Mouse (Mus musculus) urinary bladder, adult 2 months (tissue): ENCODE data around the gene Setd6. TPM values are rescaled to one million over a fixed set of nuclear protein-coding genes. Genes with fewer than 3 reads are reported as not detected.

Experiments
- DNase-seq: peaks from one replicate; pipeline ENCODE4 v3.0.0; 2022; ENCODE audit warnings: low spot score
- polyA plus RNA-seq: library from polyadenylated mRNA; depleted of rRNA; stranded (reverse); fragments of >200 nt; gene quantifications from 2 replicates; pipeline ENCODE4 v1.2.3, GENCODE M21; 2012; rRNA removed

Setd6 gene
- 30.1 and 31.3 TPM in 2 replicates for polyA plus RNA-seq

GRCm38 (mm10) chr8:95715676-95716531 lies at the start of gene Setd6:
Setd6 (plus strand) TSS chr8:95715881.
- DNase-seq, result peak; percentile 80

DNA sequence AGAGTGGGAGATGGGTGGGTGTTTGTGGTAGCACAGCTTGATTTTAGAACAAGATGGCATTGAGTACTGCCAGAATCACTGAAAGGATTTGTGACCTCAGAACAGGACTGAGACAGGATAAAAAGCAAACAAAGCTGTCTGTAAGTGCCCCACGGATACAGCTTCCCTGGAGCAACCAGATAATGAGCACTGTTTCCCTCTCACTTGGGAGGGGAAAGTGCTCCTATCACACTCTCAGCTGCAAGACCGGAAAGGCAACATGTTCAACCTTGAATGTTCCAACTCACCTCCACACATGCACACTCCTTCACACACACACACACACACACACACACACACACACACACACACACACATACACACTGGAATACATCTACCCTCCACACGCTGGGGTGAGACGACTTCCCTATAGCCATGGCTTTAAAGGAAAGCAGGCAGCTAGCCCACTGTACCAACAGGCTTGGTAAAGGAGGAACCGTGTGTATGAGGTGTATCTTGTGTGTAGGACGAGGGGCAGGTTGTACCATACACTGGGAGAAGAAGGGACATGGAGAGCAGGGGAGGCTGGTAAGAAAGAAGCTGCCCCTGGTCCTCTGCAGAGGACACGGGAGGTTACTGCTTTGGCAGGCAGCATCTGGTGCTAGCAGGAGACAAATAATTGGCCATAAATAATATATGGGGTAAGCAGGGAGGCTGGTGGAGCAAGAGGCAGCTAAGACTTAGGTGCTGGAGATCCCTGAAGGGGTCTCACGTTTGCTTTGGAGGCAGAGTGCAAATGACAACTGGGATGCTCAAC lies 47.3 kb upstream of the Setd6 start:
- no peak for DNase-seq

GRCm38 (mm10) chr8:95669967-95670366 lies 45.7 kb upstream of the Setd6 start:
- DNase-seq, result no peak

GRCm38 (mm10) chr8:95671861-95672260 lies 43.8 kb upstream of the Setd6 start:
- DNase-seq, result no peak

DNA sequence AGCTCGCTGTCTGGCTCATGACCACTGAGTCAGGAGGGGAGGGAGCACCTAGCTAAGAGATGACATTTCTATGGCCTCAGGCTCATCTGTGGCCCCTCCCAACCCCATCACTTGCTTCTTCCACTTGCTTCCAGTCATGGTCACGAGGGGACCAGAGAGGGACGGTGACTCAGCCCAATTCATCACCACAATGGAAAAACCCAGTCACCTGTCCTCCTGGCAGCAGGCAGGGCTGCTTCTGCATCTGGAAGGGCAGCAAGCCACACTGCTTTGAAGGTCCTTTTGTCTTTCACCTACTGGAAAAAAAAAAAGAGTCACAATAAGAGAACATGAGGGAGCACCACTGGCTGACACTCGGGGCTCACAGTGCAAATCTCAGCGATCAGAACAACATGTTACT lies 42.9 kb upstream of the Setd6 start:
- DNase-seq, result no peak

DNA sequence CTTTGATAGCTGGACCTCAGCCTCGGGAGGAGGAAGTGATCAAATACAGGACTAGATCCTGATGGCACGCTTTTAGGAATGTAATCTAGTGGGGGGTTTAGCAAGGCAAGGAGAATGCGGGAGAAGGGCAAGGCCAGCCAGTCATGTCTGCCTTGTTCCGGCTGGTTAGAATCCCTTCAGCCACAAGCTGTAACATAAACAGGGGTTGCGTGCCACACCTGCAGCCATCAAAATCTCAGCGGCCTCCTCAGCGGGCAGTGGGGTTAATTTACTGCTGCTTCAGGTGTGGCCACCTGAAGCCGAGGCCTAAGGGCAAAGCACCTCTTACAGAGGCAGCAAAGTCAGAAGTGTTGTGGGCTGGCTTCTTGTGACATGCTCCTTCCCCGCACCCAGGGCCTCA lies 39.0 kb upstream of the Setd6 start, which contains the start of gene Ndrg4:
TSS of gene Ndrg4 (plus strand) at position 350 of the 400 bp plus-strand sequence.
- DNase-seq, result no peak

GRCm38 (mm10) chr8:95677591-95678023 lies 38.1 kb upstream of the Setd6 start:
- no peak for DNase-seq

DNA sequence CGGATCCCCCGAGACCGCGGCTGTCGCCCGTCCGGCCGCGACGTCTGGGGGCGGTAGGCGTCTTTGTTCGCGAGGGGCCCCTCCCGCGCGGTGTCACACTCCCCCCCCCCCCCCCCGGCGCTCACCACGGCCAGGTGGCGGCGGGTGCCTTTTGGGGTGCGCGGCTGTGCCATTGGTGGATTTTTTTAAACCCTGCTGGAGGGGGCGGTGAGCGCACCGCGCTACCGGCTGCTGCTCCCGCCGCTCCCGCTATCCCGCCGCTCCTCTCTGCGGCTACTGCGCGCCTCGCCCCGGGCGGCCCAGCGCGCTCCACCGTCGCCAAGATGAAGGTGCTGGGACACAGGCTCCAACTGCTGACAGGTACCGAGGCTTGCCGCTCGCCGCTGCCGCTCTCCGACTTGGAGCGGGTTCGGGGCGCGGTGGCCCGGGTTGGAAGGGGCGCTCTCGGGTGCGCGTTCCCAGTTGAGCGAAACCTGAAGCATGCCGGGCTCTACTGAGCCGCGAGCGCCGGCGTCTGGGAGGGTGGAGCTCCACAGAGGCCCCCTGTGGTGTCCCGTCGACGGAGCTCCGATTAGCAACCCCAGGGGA lies 37.6 kb upstream of the Setd6 start:
- DNase-seq, result peak; percentile 30

DNA sequence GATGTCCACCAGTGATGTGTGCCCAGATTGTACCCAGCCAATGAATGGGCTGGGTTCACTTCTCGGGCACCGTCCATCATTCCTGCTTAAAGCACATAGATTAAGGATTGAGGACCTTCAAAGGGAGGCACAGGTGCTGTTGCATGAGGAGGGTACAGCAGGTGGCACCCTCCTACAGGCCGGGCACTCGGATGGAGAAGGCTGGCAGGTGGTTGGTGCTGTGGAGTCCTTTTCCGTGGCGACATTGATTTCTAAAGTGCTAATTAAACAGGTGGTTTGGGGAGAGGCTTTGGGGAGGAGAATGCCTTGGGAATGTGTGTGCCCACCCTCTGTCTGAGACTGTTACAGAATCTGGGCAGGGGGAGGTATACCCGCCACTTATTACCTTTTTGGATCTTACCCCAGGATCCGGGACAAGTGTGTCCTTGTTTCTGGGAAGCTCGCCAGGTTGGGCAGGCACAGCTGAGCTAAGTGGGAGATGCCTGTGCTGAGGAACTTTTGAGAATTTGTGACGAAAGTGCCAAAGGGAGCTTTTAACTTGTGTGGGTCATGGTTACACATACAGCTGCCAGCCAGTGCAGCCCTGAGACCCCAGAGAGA lies 27.5 kb upstream of the Setd6 start:
- DNase-seq, result no peak

- no peak for DNase-seq
These were observed 24.6 kb upstream of the Setd6 start for GRCm38 (mm10) chr8:95690929-95691541.

- no peak for DNase-seq
These were observed 21.1 kb upstream of the Setd6 start for GRCm38 (mm10) chr8:95694631-95695030.

DNA sequence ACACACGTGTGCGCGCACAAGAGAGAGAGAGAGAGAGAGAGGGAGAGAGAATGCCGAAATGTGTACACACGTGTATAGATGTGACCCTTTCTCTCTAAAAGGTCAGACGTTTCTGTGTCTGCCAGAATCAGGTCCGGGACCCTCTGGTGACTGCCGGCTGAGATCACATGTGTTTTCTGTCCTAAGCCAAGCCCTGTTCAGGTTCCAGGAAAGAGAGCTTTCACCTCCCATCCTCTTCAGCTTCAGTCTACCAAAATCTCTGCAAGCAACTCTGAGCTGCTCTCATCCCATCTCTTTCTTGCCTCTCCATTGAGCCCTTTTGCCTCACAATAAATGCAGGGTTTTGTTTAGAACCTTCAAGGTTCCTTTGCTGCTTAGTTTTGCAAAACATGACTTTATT lies 19.0 kb upstream of the Setd6 start:
- no peak for DNase-seq

DNA sequence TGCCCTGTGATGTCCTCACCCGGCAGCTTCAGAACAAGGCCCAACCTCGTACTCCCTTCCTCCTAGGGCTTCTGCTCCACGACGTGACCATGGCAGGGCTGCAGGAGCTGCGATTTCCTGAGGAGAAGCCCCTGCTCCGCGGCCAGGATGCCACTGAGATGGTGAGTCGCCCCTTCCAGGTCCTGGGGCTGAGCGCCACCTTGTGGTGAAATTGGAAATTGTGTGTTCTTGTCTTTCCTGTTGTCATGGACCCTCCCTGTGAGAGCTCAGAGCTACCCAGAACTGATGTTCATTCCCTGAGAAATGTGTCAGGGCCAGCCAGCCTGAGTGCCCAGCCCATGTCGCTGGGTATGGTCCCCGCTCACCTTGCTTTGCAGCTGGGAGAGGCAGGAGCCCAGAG lies 18.6 kb upstream of the Setd6 start:
- DNase-seq, result peak; percentile 58

DNA sequence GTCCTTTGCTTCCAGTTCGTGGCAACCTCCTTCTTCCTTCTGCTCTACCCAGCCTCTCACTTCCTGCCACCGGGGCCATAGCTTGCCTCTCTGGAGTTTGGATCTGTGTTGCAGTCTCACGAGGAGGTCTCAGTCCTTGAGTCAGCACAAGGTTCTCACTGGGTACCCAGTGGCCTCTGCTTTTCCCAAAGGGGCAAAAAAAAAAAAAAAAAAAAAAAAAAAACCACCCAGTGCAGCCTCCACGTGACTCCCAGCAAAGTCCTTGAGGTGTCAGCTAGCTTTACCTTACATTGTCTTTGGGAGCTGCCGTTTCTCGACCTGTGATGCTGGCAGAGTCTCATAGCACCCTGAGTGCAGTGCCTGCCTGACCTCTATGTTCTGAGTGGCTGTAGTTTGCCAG lies 17.5 kb upstream of the Setd6 start:
- no peak for DNase-seq

- DNase-seq, result no peak
These were observed 15.4 kb upstream of the Setd6 start for GRCm38 (mm10) chr8:95700282-95700681.

DNA sequence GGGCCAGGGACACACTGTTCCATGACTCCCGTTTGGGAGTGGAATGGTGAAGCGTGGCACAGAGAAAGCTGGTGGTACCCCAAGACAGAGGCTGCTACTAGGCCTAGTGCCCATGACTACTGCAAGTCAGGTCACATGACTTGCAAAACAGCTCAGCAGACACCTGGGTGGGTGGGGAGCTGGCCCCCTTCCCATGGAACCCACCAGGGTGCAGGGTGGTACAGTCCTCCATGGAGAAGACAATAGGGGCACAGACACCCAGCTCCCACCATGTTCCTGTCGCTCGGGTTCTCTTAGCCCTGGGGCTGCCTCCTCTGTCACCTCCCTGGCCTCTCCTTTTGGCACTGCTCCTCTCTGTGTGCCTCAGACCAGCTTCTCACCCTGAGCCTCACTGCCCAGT lies 13.9 kb upstream of the Setd6 start:
- no peak for DNase-seq

GRCm38 (mm10) chr8:95702480-95703446 lies 12.9 kb upstream of the Setd6 start:
- peak; percentile 56 for DNase-seq

DNA sequence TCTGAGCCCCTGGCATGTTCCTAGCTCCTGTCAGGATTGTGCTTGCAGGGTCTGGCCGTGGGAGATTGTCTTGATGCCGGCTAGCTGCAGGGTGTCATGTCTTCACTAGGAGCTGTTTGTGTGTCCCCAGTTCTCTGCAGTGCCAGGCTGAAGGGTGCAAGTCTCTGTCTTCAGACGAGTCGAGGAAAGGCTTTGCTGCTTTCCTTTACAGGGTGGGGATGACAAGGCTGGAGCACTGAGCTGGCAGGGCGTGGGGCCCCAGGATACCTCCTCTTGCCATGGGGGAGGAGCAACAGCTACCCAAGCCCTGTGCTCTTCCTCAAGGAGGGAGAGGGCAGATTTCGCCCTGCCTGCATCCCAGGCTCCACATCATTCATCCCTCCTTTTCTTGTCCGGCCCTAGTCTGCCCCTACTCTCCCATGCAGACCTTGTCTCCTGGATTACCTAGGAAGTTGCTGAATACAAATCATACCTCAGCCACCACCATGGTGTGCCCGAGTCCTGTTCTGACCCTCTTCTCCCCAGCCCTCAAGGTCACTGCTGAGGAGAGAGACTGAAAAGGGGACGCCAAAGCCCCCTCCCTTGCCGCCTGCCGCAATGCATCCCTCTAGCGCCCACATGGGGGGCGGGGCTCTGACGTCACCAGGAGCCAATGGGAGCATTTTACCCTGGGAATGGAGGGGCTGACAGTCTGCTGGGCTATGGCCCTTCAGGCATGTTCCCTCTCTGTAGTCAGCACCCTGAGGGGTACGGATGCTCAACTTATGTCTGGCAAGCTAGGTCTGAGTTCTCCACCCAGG lies 12.0 kb upstream of the Setd6 start:
- no peak for DNase-seq

GRCm38 (mm10) chr8:95704538-95704937 lies 11.1 kb upstream of the Setd6 start:
- DNase-seq, result no peak

DNA sequence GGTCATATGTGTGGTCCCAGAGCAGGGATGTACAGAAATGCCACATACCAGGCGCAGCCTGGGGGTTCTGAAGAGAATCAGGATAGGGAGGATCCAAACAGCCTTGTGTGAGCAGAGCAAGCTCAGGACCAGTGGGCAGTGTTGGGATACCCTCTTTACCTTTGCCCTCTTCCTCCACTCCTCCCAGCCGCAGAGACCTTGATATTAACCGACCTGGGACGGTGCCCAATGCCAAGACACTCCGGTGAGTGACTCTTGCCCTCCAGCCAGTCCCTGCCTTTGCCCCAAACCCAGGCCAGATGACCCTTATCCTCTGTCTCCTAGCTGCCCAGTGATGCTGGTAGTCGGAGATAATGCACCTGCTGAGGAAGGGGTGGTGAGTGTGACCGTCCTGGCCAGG lies 6.1 kb upstream of the Setd6 start:
- no peak for DNase-seq
